Mouse (Mus musculus) stomach, embryonic 16.5 days (tissue): ENCODE measurements around the gene Phf3. TPM values are rescaled to one million over a fixed set of nuclear protein-coding genes. Genes with fewer than 3 reads are reported as not detected.

Experiments used
- ATAC-seq: fragments of 200-750 bp; cut with Nextera tagmentation; 2 replicates; pipeline ENCODE4 v1.8.0; 2017; ENCODE audit warnings: moderate number of reproducible peaks, moderate TSS enrichment; ENCODE audit not compliant: insufficient read depth, low FRiP score
- H3K27ac ChIP-seq: fragments of 300-500 bp; sonication (generic); 2 replicates; pipeline ENCODE4 v1.5.1; 2014; ENCODE audit warnings: low read length
- H3K27me3 ChIP-seq: fragments of 300-500 bp; sonication (generic); 2 replicates; pipeline ENCODE4 v1.6.1; 2014; ENCODE audit warnings: low read length, control low read depth, mixed read lengths; ENCODE audit not compliant: control insufficient read depth, insufficient read depth
- H3K36me3 ChIP-seq: fragments of 300-500 bp; sonication (generic); 2 replicates; pipeline ENCODE4 v1.6.1; 2014; ENCODE audit warnings: low read length; ENCODE audit not compliant: control insufficient read depth, insufficient read depth
- H3K4me1 ChIP-seq: fragments of 300-500 bp; sonication (generic); 2 replicates; pipeline ENCODE4 v1.6.1; 2014; ENCODE audit warnings: low read length, control low read depth, mixed read lengths; ENCODE audit not compliant: control insufficient read depth, insufficient read depth
- H3K4me2 ChIP-seq: fragments of 300-500 bp; sonication (generic); 2 replicates; pipeline ENCODE4 v1.6.1; 2014; ENCODE audit warnings: low read depth, low read length, mixed read lengths
- H3K4me3 ChIP-seq: fragments of 300-500 bp; sonication (generic); replicated peaks from 2 replicates; pipeline ENCODE4 v1.5.1; 2014; ENCODE audit warnings: mild to moderate bottlenecking, low read length
- H3K9ac ChIP-seq: fragments of 300-500 bp; sonication (generic); 2 replicates; pipeline ENCODE4 v1.6.1; 2014; ENCODE audit warnings: low read length
- H3K9me3 ChIP-seq: fragments of 300-500 bp; sonication (generic); replicated peaks from 2 replicates; pipeline ENCODE4 v1.6.1; 2016; ENCODE audit warnings: low read length, control low read depth; ENCODE audit not compliant: control insufficient read depth
- WGBS: fragments of 180-500 bp; shearing (Covaris S2); extraction: QIAGEN DNeasy Blood & Tissue Kit; methylation state at CpG from one replicate; pipeline ENCODE4 v1.1.7; 2014; 5-methylcytosine and 5-hydroxymethylcytosine counted together
- polyA plus RNA-seq: library from polyadenylated mRNA; unstranded; fragments of >200 nt; fragmentation: Nextera tagmentation; extraction: Ambion mirVana; gene quantifications from 2 replicates; pipeline ENCODE4 v1.2.1, GENCODE M21; 2015

Gene Phf3
- polyA plus RNA-seq, 1 experiment from 2014 or later = 22.7 TPM

DNA sequence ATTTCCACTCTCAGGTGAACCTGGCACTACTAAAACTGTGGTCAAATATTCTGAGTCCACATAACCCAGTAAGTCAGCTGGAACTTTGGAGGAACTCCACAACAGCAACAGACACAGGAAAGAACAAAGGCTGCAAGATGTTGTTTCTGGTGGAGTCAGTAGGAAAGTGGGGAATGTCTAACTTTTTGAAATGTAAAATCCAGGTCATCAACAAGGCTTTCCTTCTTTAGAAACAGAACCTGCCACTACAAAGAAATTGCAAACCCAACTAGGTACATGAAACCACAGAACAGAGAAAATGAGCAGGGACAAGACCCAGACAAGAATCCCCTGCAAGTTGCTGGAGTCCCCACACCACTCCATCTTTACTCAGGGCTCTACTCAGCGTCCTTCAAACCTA, 26.0 kb downstream of the Phf3 start:
- Histone ChIP-seq H3K27ac (no peak overlapping the region), H3K9ac (no peak overlapping the region), H3K9me3 (no peaks in the 10 kb centered on the region), H3K27me3 (no peaks in the 10 kb centered on the region), H3K4me2 (no peak overlapping the region), H3K36me3 (no peaks in the 10 kb centered on the region), H3K4me3 (no peak overlapping the region), H3K4me1 (no peaks in the 10 kb centered on the region)
- ATAC-seq = no peak
- 22% methylated on average over 1 of the region's 1 CpGs for WGBS

DNA sequence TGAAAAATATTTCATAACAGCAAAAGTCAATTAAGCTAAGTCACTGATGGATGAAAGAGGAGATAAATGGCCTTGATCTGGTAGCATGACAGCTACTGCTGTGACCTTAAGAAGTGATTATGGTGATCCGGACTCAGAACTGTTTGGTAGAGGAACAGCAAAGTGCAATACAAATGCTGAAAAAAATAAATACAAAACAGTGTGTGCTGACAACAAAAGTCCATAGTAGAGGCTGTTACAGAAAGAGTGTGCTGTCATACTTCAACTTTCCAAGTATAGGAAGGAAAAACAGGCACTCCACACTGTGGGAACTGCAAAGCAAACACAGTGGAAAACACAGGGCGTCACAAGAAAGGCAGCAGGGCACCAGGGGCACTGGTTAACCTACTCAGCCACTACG, 34.1 kb downstream of the Phf3 start:
- no peak overlapping the region for H3K27ac ChIP-seq
- H3K27me3 ChIP-seq = no peaks in the 10 kb centered on the region
- H3K9me3 ChIP-seq = no peaks in the 10 kb centered on the region
- H3K4me1 ChIP-seq = no peaks in the 10 kb centered on the region; the same call in 1 of the 2 replicates
- 0 out of 2 replicates have a peak, but pooled peaks cover 7% of the 10 kb centered on the region for H3K36me3 ChIP-seq
- no peak overlapping the region for H3K4me2 ChIP-seq
- no peak overlapping the region for H3K4me3 ChIP-seq
- WGBS = 69% methylated on average over 3 of the region's 3 CpGs
- H3K9ac ChIP-seq = no peak overlapping the region
- ATAC-seq = no peak

DNA sequence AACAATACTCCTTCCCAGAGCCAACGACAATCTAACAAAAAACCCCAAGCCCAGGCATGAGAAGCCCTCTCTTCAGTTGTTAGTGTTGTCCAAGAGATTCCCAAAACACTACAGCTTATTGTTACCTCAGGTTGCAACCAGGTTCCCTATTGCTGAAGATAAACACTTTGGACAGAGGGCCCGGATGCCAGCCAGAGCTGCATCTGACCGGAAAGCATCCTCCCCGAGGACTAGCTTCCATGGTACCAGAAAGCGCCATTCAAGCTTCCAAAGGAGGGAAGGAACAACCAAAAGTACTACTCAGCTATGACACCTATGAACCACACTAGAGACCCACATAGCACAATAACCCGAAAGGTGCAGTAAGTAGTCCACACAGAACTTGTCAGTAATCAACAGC, 38.2 kb downstream of the Phf3 start:
- H3K27me3 ChIP-seq = no peaks in the 10 kb centered on the region
- no peak for ATAC-seq
- no peak overlapping the region for H3K4me2 ChIP-seq
- no peaks in the 10 kb centered on the region; the same call in 1 of the 2 replicates for H3K4me1 ChIP-seq
- H3K36me3 ChIP-seq = 0 out of 2 replicates have a peak, but pooled peaks cover 7% of the 10 kb centered on the region
- H3K9me3 ChIP-seq = no peaks in the 10 kb centered on the region
- no peak overlapping the region for H3K27ac ChIP-seq
- no peak overlapping the region for H3K4me3 ChIP-seq
- H3K9ac ChIP-seq = no peak overlapping the region
- 87% methylated on average over 6 of the region's 6 CpGs for WGBS

DNA sequence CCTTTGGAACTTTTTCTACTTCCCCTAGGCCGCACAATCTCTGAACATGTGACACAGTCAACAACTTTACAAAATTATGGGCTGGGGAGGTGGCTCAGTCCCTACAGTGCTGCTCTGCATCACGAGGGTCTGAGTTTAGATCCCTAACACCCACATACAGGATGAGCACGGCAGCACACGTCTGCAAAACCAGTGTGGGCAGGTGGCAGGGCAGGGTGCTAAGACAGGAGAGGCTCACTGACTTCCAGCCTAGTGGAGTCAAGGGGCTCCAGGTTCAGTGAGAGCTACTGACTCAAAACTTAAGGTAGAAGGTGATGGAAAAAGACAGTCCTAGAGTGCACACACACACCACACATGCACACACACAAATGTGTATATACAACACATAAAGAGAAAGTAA, 40.9 kb downstream of the Phf3 start:
- no peak overlapping the region for H3K27ac ChIP-seq
- H3K36me3 ChIP-seq = 0 out of 2 replicates have a peak, but pooled peaks cover 5% of the 10 kb centered on the region
- no peak for ATAC-seq
- H3K4me1 ChIP-seq = no peaks in the 10 kb centered on the region
- H3K4me2 ChIP-seq = no peak overlapping the region
- H3K27me3 ChIP-seq = no peaks in the 10 kb centered on the region
- H3K9ac ChIP-seq = no peak overlapping the region
- H3K9me3 ChIP-seq = no peaks in the 10 kb centered on the region
- no peak overlapping the region for H3K4me3 ChIP-seq
- WGBS = 81% methylated on average over 4 of the region's 4 CpGs

DNA sequence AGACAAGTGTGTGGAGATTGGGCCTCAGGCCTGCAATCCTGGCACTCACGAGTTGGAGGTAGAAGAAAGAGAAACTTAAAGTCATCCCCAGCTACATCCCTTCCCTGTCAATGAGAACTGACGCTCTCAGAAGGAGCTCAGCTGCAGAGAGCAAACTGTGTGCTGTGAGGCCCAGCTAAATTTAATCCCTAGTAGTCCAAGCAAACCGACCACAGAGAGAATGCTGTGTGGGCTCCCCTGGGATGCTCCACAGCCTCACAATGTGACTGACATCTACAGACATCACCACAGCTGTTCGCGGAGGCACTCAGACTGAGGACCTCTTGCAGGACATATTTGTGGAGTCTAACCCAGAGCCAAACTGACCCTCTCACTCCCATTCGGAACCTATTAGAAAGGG, 54.3 kb downstream of the Phf3 start:
- H3K36me3 ChIP-seq = peaks cover 11% of the 10 kb centered on the region
- H3K4me2 ChIP-seq = no peak overlapping the region
- H3K4me3 ChIP-seq = no peak overlapping the region
- no peak overlapping the region for H3K9ac ChIP-seq
- no peaks in the 10 kb centered on the region for H3K4me1 ChIP-seq
- no peaks in the 10 kb centered on the region for H3K9me3 ChIP-seq
- no peaks in the 10 kb centered on the region for H3K27me3 ChIP-seq
- H3K27ac ChIP-seq = no peak overlapping the region
- 82% methylated on average over 6 of the region's 6 CpGs for WGBS
- ATAC-seq = no peak

DNA sequence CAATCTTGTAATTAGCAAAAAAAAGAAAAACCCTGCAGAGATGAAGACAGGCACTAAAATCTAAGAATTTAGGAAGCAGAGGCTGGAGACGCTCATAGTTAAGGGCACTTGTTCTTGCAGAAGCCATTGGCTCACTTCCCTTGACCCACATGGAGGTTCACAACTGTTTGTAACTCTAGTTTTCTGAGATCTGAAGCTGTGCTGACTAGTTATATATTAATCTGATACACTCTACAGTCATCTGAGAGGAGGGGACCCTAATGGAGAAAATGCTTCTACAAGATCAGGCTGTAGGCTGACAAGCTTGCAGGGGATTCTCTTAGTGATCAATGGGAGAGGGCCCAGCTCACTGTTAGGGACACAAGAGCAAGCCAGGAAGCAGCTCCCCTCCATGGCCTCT, 58.1 kb downstream of the Phf3 start:
- H3K9me3 ChIP-seq = no peaks in the 10 kb centered on the region
- H3K27ac ChIP-seq = no peak overlapping the region
- no peak overlapping the region for H3K9ac ChIP-seq
- WGBS = 90% methylated on average over 1 of the region's 1 CpGs
- no peaks in the 10 kb centered on the region for H3K4me1 ChIP-seq
- ATAC-seq = no peak
- H3K4me2 ChIP-seq = no peak overlapping the region
- no peaks in the 10 kb centered on the region for H3K27me3 ChIP-seq
- peaks cover 28% of the 10 kb centered on the region for H3K36me3 ChIP-seq
- H3K4me3 ChIP-seq = no peak overlapping the region

DNA sequence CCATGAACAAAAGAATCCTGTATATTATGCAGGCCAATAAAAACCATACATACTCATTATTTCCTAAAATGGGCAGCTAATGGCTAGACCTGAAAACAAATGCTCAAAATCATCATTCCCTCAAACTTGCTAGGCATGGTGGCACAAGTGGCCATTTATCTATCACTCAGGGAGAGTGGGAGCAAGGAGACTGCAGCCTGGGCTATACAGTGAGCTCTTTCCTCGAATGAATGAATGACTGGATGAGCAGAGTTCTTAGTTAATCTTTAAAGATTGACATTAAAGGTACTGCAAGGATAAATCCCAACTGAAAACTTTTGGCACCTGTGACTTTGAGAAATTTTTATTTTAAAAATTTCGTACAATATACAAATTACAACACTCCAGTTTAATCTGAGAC, 58.7 kb downstream of the Phf3 start:
- Histone ChIP-seq H3K27me3 (no peaks in the 10 kb centered on the region), H3K36me3 (peaks cover 28% of the 10 kb centered on the region), H3K9ac (no peak overlapping the region), H3K4me3 (no peak overlapping the region), H3K9me3 (no peaks in the 10 kb centered on the region), H3K4me2 (no peak overlapping the region), H3K27ac (no peak overlapping the region), H3K4me1 (no peaks in the 10 kb centered on the region)
- no peak for ATAC-seq
- WGBS = 80% methylated on average over 2 of the region's 2 CpGs

DNA sequence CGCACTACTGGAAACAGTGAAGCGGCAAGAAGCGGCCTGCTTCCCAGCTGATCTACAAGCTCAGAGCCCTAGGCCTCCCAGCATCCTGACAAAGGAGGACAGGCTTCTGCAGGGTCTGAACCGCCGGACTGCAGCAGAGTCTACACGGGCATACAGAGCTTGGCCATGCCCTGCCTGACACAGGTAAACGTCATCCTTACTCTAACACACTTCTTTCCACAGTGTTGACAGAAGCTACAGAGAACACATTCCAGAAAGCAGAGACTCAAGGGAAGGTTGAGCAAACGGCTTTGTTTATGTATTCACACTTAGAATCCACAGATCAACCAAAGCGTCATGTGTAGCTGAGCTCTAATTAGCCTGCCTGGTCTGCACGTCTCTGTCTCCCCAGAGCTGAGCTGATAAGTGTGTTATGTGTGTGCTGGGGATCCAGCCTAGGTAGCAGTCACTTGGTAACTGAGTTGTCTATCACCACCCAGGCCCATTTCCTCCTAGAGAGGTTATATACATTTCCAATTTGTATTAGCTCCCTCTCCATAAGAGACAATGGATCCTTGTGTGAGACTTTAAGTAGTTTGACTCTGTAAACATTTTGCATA, 65.5 kb downstream of the Phf3 start:
- no peak; the same call in 1 of the 2 replicates for ATAC-seq
- Histone ChIP-seq H3K36me3 (peaks cover 44% of the 10 kb centered on the region), H3K9ac (no peak overlapping the region), H3K4me2 (no peak overlapping the region), H3K27me3 (no peaks in the 10 kb centered on the region), H3K4me1 (no peaks in the 10 kb centered on the region), H3K27ac (no peak overlapping the region), H3K9me3 (no peaks in the 10 kb centered on the region), H3K4me3 (no peak overlapping the region)
- 53% methylated on average over 10 of the region's 10 CpGs for WGBS

DNA sequence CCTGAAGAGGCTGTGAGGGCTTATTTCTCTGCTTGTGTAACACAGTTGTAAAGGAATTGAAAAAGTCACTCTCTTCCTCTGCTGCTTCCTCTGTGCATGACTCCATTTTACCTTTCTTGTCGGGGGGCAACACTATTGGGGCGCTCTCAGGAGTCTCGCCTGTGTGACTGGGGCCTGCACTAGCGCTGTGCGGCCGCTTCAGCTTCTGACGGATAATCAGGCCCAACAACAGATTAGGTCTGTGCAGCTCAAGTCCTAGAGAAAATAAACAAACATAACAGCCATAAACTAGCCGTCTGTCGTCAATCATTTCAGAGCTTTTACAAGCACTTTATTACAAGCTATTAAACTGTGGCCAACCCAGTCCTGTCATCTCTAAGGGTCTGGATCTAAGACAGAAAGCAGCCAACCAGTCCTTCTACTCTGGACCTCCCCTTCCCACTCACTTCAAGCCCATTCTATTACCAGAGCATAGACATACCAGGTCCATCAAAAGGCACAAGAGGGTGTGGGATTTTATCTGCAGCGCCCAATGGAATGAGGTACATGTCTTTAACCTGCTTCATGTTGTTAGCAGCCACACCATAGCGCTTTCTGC, 67.9 kb downstream of the Phf3 start:
- H3K9me3 ChIP-seq = no peaks in the 10 kb centered on the region
- ATAC-seq = no peak
- no peak overlapping the region for H3K4me2 ChIP-seq
- H3K4me3 ChIP-seq = no peak overlapping the region
- H3K9ac ChIP-seq = no peak overlapping the region
- H3K36me3 ChIP-seq = peaks cover 30% of the 10 kb centered on the region
- no peaks in the 10 kb centered on the region for H3K27me3 ChIP-seq
- WGBS = 77% methylated on average over 11 of the region's 11 CpGs
- no peak overlapping the region for H3K27ac ChIP-seq
- no peaks in the 10 kb centered on the region for H3K4me1 ChIP-seq
